Mouse (Mus musculus): Measurements from ENCODE around the gene Zfp993. TPM values are rescaled to one million over a fixed set of nuclear protein-coding genes. Genes with fewer than 3 reads are reported as not detected.

Gene Zfp993
- polyA plus RNA-seq, 1 experiment from 2014 or later = 5.3 TPM

Other genes with a start within 250 kb of the Zfp993 start
- gene Zfp992, start 161.9 kb upstream of the Zfp993 start, polyA plus RNA-seq (2014; fragmentation: Nextera tagmentation; extraction: Ambion mirVana) = 5.1 and 6.7 TPM in 2 replicates
- gene Zfp981, start 108.9 kb upstream of the Zfp993 start, polyA plus RNA-seq (2014; fragmentation: Nextera tagmentation; extraction: Ambion mirVana) = 0.13 TPM in 1 of 2 replicates, not detected in the other

Measured in kidney, embryonic 14.5 days (tissue).